Comparison of ENCODE assay signal across 29 mouse cellular contexts in the genomic region with DNA sequence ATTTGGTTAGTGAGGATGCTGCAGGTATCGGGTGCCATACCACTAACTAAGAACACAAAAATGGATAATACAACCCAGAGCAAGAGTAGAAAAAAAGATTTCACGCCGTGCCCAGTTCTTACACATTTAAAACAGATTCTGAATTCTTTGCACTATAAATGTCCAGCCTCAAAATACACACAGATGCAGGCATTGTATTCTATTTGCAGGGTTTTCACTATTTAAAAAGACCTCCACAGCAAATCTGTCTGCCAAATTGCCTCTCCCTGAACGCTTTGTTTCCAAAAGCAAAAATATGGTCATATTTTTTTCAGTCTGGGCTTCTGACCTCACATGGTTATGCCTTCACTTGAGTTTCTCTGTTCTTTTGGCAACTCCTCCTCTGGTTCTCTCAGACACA. TPM values are rescaled to one million over a fixed set of nuclear protein-coding genes. Genes with fewer than 3 reads are reported as not detected.
DNase-seq lines count a peak whose midpoint lies in the region; ATAC-seq lines count a peak whose summit lies in the region.
"Had no signal": no experiment of that assay in that cellular context is flagged by ENCODE, and none has a peak within 500 bp of the region (broad histone marks: within the 10 kb centered on the region; RNA-seq: fewer than 3 reads in every experiment).

No protein-coding gene starts in this region.

- ATAC-seq in embryonic facial prominence, embryonic 13.5 days (ENCODE audit: insufficient number of reproducible peaks, insufficient read depth, low FRiP score, low TSS enrichment, low read depth): no peak
- ATAC-seq in embryonic facial prominence, embryonic 15.5 days (ENCODE audit: insufficient number of reproducible peaks, low FRiP score, low TSS enrichment, low read depth): no peak
- ATAC-seq: activated CD4-positive, CD25-positive, alpha-beta regulatory T cell, adult 4 months; CD4-positive, CD25-positive, alpha-beta regulatory T cell, adult 4 months; forebrain, embryonic 14.5 days; forebrain, embryonic 16.5 days; Patski had no signal

- intact Hi-C loops in heart, postnatal 25 days (cut with DNase I): no loop called here

- no peak overlapping the region for H3K9ac ChIP-seq in embryonic facial prominence, embryonic 13.5 days
- no peak overlapping the region for H3K9ac ChIP-seq in embryonic facial prominence, embryonic 15.5 days
- H3K9ac ChIP-seq: embryonic facial prominence, embryonic 12.5 days; forebrain, embryonic 12.5 days had no signal

- 60% methylated on average over 4 of the region's 4 CpGs for WGBS in embryonic facial prominence, embryonic 13.5 days
- 93% methylated on average over 4 of the region's 4 CpGs for WGBS in embryonic facial prominence, embryonic 10.5 days
- 53% methylated on average over 4 of the region's 4 CpGs for WGBS in embryonic facial prominence, embryonic 15.5 days

- H3K36me3 ChIP-seq in embryonic facial prominence, embryonic 13.5 days: no peaks in the 10 kb centered on the region
- H3K36me3 ChIP-seq in embryonic facial prominence, embryonic 10.5 days (replicated peaks): no peaks in the 10 kb centered on the region
- no peaks in the 10 kb centered on the region for H3K36me3 ChIP-seq in embryonic facial prominence, embryonic 15.5 days
- H3K36me3 ChIP-seq: embryonic facial prominence, embryonic 12.5 days; forebrain, embryonic 10.5 days; forebrain, embryonic 12.5 days; G1E had no signal

- H3K27me3 ChIP-seq in embryonic facial prominence, embryonic 13.5 days: no peaks in the 10 kb centered on the region
- no peaks in the 10 kb centered on the region for H3K27me3 ChIP-seq in embryonic facial prominence, embryonic 10.5 days (replicated peaks; ENCODE audit: low read depth, poor library complexity, severe bottlenecking)
- H3K27me3 ChIP-seq in embryonic facial prominence, embryonic 15.5 days: no peaks in the 10 kb centered on the region
- H3K27me3 ChIP-seq: CH12.LX; embryonic facial prominence, embryonic 12.5 days; forebrain, embryonic 12.5 days; Patski had no signal

- no peak overlapping the region for H3K4me3 ChIP-seq in embryonic facial prominence, embryonic 13.5 days
- H3K4me3 ChIP-seq in embryonic facial prominence, embryonic 10.5 days: no peak overlapping the region
- no peak overlapping the region for H3K4me3 ChIP-seq in embryonic facial prominence, embryonic 15.5 days (replicated peaks)
- H3K4me3 ChIP-seq: embryonic facial prominence, embryonic 12.5 days; erythroblast, embryonic 14.5 days; forebrain, embryonic 10.5 days; forebrain, embryonic 12.5 days had no signal

- no peak overlapping the region for H3K4me2 ChIP-seq in embryonic facial prominence, embryonic 13.5 days
- H3K4me2 ChIP-seq in embryonic facial prominence, embryonic 15.5 days (replicated peaks): no peak overlapping the region
- H3K4me2 ChIP-seq: embryonic facial prominence, embryonic 12.5 days; forebrain, embryonic 12.5 days had no signal

- H3K27ac ChIP-seq in embryonic facial prominence, embryonic 13.5 days: peak overlapping the region; percentile 41; the same call in 1 of the 2 replicates
- no peak overlapping the region for H3K27ac ChIP-seq in embryonic facial prominence, embryonic 10.5 days (replicated peaks)
- peak overlapping the region; percentile 81 for H3K27ac ChIP-seq in embryonic facial prominence, embryonic 15.5 days (replicated peaks)
- H3K27ac ChIP-seq: embryonic facial prominence, embryonic 12.5 days; forebrain, embryonic 10.5 days; forebrain, embryonic 12.5 days had no signal

- no peak for DNase-seq in embryonic facial prominence, embryonic 10.5 days (ENCODE audit: low spot score)
- peak; percentile 3 for DNase-seq in right cerebral cortex, postnatal 25 days
- DNase-seq in right cerebral cortex, postnatal 14 days: no peak
- no peak for DNase-seq in heart, postnatal 25 days (ENCODE audit: low spot score)
- DNase-seq: adrenal gland, adult 8-10 months; adrenal gland, postnatal 14 days; adrenal gland, postnatal 36 days; B cell, adult 2 months; cerebellum, adult 11 months; cerebellum, adult 18-20 months; cerebellum, adult 8-10 months; cerebellum, adult 9-11 months; cerebellum, postnatal 36 days; embryo, embryonic 11 days had no signal

- H3K9me3 ChIP-seq in embryonic facial prominence, embryonic 13.5 days: no peaks in the 10 kb centered on the region
- H3K9me3 ChIP-seq in embryonic facial prominence, embryonic 10.5 days: no peaks in the 10 kb centered on the region
- H3K9me3 ChIP-seq in embryonic facial prominence, embryonic 15.5 days (replicated peaks): no peaks in the 10 kb centered on the region
- H3K9me3 ChIP-seq: embryonic facial prominence, embryonic 12.5 days; forebrain, embryonic 10.5 days; forebrain, embryonic 12.5 days; G1E had no signal

- H3K4me1 ChIP-seq in embryonic facial prominence, embryonic 13.5 days: peaks cover 7% of the 10 kb centered on the region; the same call in 1 of the 2 replicates
- no peaks in the 10 kb centered on the region for H3K4me1 ChIP-seq in embryonic facial prominence, embryonic 10.5 days
- H3K4me1 ChIP-seq in embryonic facial prominence, embryonic 15.5 days: peaks cover 9% of the 10 kb centered on the region; the same call in 1 of the 2 replicates
- H3K4me1 ChIP-seq: embryonic facial prominence, embryonic 12.5 days; forebrain, embryonic 12.5 days had no signal

RNA-seq across cellular contexts. Expression of a gene that starts 10.3 kb away (rescaled TPM):
- polyA plus RNA-seq in embryonic facial prominence, embryonic 13.5 days (2015; fragmentation: Nextera tagmentation; extraction: Ambion mirVana): 0.25 TPM in 1 of 2 replicates, not detected in the other
- polyA plus RNA-seq in embryonic facial prominence, embryonic 10.5 days (2016; fragmentation: Nextera tagmentation; extraction: Ambion mirVana): 0.59 TPM in 1 of 2 replicates, not detected in the other
- 0.55 and 0.64 TPM in 2 replicates for polyA plus RNA-seq in embryonic facial prominence, embryonic 15.5 days (2015; fragmentation: Nextera tagmentation; extraction: Ambion mirVana)
- under 1 TPM; 0.36 to 0.62 TPM for total RNA-seq in heart, postnatal 25 days (2021)
- total RNA-seq: adrenal gland, adult 18-20 months; adrenal gland, postnatal 14 days; adrenal gland, postnatal 36 days; CH12.LX; common myeloid progenitor, adult 5-6 weeks; G1E had no signal
- polyA plus RNA-seq: activated CD4-positive, CD25-positive, alpha-beta regulatory T cell, adult 4 months; erythroblast, embryonic 14.5 days; forebrain, embryonic 10.5 days; G1E; Patski had no signal

RNA-seq across cellular contexts. Expression of a gene that starts 27.9 kb away (rescaled TPM):
- 256 and 302 TPM in 2 replicates for polyA plus RNA-seq in embryonic facial prominence, embryonic 13.5 days (2015; fragmentation: Nextera tagmentation; extraction: Ambion mirVana)
- 201 and 216 TPM in 2 replicates for polyA plus RNA-seq in embryonic facial prominence, embryonic 10.5 days (2016; fragmentation: Nextera tagmentation; extraction: Ambion mirVana)
- 214 and 217 TPM in 2 replicates for polyA plus RNA-seq in embryonic facial prominence, embryonic 15.5 days (2015; fragmentation: Nextera tagmentation; extraction: Ambion mirVana)
- total RNA-seq in heart, postnatal 25 days (2021): 100 to 1,000 TPM; 164 to 188 TPM
